Mouse (Mus musculus): ENCODE results near the gene Sh2d5.

The Sh2d5 gene

GRCm38 (mm10) chr4:138250088-138250960 lies at the start of gene Sh2d5, which contains the start of gene Kif17:
Gene Sh2d5, plus strand, starts transcription at chr4:138250403.
Gene Kif17, plus strand, starts transcription at chr4:138250435.
- DNase-seq, result peak; percentile 96 to 98

GRCm38 (mm10) chr4:138200769-138201168 lies 49.4 kb upstream of the Sh2d5 start:
- DNase-seq, result no peak

GRCm38 (mm10) chr4:138201696-138202095 lies 48.5 kb upstream of the Sh2d5 start:
- no peak for DNase-seq

DNA sequence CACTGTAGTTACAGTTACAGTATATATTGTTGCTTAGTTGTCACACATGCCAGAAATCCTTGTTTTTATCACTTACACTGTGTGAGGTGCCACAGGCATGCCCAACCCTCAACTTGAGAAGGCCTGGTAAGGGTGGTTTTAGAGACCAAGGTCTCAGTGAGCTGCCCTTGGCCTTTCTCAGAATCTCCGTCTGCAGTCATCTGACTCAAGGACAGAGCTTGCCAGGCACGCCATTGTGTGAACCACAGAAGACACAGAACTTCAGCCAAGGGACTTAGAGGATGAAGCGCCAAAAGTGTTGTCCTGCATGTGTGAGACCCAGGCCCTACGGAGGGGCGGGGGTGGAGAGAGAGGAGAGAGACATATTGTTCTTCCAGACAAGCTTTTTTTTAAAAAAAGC lies 40.1 kb upstream of the Sh2d5 start:
- no peak for DNase-seq

GRCm38 (mm10) chr4:138213861-138214260 lies 36.3 kb upstream of the Sh2d5 start:
- no peak for DNase-seq

- DNase-seq, result no peak
Measured at GRCm38 (mm10) chr4:138215671-138216199, 34.5 kb upstream of the Sh2d5 start.

GRCm38 (mm10) chr4:138216200-138216890 lies 33.9 kb upstream of the Sh2d5 start, which contains the start of gene Hp1bp3:
Gene Hp1bp3, plus strand, starts transcription at chr4:138216296.
- peak; percentile 89 to 90 for DNase-seq

DNA sequence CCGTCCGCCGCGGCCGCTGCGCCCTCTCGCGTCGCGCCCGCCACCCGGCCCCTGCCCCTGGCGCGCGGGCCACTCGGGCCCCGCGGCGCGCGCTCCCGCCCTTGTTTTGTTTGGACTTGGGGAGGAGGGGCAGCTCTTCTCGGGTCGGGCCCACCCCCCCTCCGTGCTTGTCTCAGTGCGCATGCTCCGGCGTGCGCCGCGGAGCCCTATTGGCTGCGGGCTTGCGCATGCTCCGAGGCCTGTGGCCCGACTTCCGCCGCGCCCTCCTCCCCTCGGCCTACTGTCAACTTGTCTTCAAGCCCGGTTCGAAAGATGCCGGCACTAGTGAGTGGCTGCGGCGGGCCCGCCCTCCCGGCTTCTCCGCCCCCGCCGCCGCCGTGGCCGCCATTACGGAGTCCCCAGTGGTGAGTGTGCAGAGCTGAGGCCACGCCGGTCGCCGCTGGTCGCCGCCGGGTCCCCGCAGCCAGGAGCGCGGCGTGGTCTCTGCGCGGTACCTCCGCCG lies 33.3 kb upstream of the Sh2d5 start:
- peak; percentile 99 for DNase-seq

DNA sequence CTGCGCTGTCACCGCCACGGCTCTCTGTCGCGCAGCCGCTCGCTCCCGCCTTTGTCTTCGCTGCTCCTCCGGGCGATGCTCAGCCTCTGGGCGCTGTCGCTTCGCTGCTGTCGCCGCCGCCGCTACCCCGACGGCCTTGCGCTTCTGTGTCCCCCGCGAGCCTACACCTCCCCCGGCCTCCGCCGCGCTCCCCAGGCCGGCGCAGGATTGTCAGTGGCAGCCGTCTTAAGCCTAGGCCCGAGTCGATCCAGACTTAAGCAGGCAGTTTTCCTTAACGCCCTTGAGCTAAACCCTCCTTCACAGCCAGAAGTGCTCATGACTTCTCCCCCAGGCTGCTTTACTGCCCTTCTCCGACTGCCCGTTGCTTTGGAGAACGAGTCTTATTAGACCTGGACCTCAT lies 32.8 kb upstream of the Sh2d5 start:
- DNase-seq, result no peak

- DNase-seq, result no peak
Measured at GRCm38 (mm10) chr4:138217951-138218685, 32.1 kb upstream of the Sh2d5 start.

- peak in 1 of 2 experiments; percentile 40 for DNase-seq
Measured at GRCm38 (mm10) chr4:138219331-138219730, 30.9 kb upstream of the Sh2d5 start.

DNA sequence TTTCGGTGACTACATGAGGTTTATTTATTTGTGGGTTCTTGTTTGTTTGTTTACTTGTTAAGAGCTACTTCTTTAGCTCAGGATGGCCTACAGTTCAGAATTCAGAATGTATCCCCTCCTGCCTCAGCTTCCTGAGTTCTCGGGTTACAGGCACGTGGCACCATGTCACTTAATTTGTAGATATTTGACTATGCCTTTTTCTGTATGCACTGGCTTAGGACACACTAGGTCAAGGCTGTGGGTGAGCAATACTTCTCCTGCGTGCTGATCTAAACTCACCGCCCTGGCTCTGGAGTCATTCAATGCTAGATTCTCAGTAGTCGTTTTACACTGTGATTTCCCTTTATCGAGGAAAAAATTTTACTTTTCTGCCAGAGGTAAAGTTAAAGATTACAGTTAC lies 29.4 kb upstream of the Sh2d5 start:
- no peak for DNase-seq

DNA sequence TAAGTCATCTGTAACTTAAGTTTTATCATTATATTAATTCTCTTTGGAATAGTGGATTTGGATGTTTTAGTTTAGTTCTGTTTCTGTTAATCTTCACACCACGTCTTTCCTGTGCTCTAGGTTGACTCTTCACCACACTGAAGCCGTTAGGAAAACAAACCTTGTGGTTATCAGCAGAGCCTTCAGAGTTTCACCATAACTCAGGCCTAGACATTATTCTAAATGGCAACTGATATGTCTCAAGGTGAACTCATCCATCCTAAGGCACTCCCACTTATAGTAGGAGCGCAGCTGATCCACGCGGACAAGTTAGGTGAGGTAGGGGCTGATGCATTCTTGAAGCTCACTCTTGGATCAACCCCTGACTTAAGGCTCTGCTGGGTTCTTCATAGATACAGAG lies 28.8 kb upstream of the Sh2d5 start:
- DNase-seq, result no peak

GRCm38 (mm10) chr4:138222396-138222795 lies 27.8 kb upstream of the Sh2d5 start:
- no peak for DNase-seq

DNA sequence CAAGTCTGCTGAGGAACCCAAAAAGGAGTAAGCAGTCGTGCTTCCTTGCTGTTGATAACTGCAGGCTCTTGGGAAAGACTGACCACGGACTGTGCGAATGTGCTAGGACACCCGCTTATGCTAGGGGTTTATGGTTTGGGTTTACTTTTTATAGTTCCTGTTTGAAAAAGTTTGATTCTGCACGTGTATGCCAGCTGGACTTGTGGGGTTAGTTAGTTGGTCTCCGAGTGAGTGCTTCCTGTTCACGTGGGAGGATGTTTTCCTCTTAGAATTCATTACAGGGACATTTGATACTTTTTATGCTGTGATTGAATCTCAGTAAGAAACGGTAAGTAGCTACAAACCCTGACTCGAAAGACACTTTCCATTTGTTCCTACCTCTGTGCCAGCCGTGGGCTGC lies 26.6 kb upstream of the Sh2d5 start:
- DNase-seq, result no peak

- DNase-seq, result no peak
Measured at GRCm38 (mm10) chr4:138246756-138247665, 3.2 kb upstream of the Sh2d5 start.

GRCm38 (mm10) chr4:138251819-138252218 lies 1.6 kb downstream of the Sh2d5 start:
- DNase-seq, result peak in 1 of 2 experiments; percentile 27

GRCm38 (mm10) chr4:138252231-138252630 lies 2.0 kb downstream of the Sh2d5 start:
- no peak for DNase-seq

- no peak for DNase-seq
Measured at GRCm38 (mm10) chr4:138257116-138257687, 7.0 kb downstream of the Sh2d5 start.

DNA sequence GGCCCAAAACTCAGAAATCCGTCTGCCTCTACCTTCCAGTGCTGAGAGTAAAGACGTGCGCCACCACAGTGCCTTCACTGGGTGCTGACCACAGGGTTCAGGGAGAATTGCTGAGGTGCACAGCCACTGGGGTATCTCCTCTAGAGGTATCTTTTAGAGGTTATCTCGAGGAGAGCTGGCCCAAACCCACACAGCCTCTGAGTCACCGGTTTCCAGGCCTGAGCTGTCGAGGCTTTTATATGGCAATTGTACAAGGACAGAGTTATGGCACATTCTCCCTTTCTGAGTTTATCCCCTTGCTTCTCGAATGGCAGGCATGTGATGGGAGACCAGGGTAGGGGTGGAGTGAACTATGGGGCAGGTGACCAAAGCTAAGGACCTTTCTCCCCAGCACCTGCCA lies 8.5 kb downstream of the Sh2d5 start:
- DNase-seq, result no peak

- no peak for DNase-seq
Measured at GRCm38 (mm10) chr4:138259482-138259881, 9.3 kb downstream of the Sh2d5 start.
